Mouse (Mus musculus) spleen, adult 2 months (tissue): Measurements from ENCODE around the gene Ldlrad3.

ENCODE experiments used
- CTCF ChIP-seq: fragments of 200-500 bp; IDR thresholded peaks from 2 replicates; pipeline ENCODE4 v1.5.1; 2011; ENCODE audit warnings: mild to moderate bottlenecking, inconsistent platforms; ENCODE audit not compliant: insufficient read depth, insufficient read length, insufficient replicate concordance; ENCODE audit errors: extremely low read depth
- POLR2A ChIP-seq: fragments of 200-500 bp; IDR thresholded peaks from 2 replicates; pipeline ENCODE4 v1.6.1; 2011; ENCODE audit warnings: low read depth, low read length, inconsistent platforms

GRCm38 (mm10) chr2:102040456-102040855 lies 145.7 kb downstream of the Ldlrad3 start:
- no peak for TF ChIP-seq POLR2A
- no peak for TF ChIP-seq CTCF
